In genomic region chr5:116419322-116420045, GRCm38 (mm10) we compare ENCODE assay signal across 10 mouse cellular contexts. TPM values are rescaled to one million over a fixed set of nuclear protein-coding genes. Genes with fewer than 3 reads are reported as not detected.
DNase-seq lines count a peak whose midpoint lies in the region; ATAC-seq lines count a peak whose summit lies in the region.
"Had no signal": no experiment of that assay in that cellular context is flagged by ENCODE, and none has a peak within 500 bp of the region (broad histone marks: within the 10 kb centered on the region; RNA-seq: fewer than 3 reads in every experiment).

No protein-coding gene starts in this region.

- H3K9me3 ChIP-seq in midbrain, embryonic 14.5 days (ENCODE audit: control insufficient read depth, low read length) = no peaks in the 10 kb centered on the region
- H3K9me3 ChIP-seq: limb, embryonic 12.5 days had no signal

- intact Hi-C loops in heart, postnatal 10 days (cut with DNase I) = no loop called here

- H3K4me3 ChIP-seq in midbrain, embryonic 14.5 days (replicated peaks; ENCODE audit: low read depth, low read length) = no peak overlapping the region
- H3K4me3 ChIP-seq: limb, embryonic 12.5 days had no signal

- peaks cover 22% of the 10 kb centered on the region for H3K4me1 ChIP-seq in midbrain, embryonic 14.5 days (ENCODE audit: control insufficient read depth, insufficient read depth, low read length)

- no peaks in the 10 kb centered on the region for H3K36me3 ChIP-seq in midbrain, embryonic 14.5 days (ENCODE audit: control insufficient read depth, insufficient read depth, low read length)

- H3K4me2 ChIP-seq in midbrain, embryonic 14.5 days (ENCODE audit: low read length) = no peak overlapping the region

- peak; percentile 48 for DNase-seq in cerebellum, adult 9-10 months
- DNase-seq in urinary bladder, postnatal 14 days (ENCODE audit: low spot score) = peak; percentile 38
- DNase-seq in urinary bladder, postnatal 10 days (ENCODE audit: low spot score) = no peak
- DNase-seq in heart, postnatal 10 days = peak; percentile 46 to 60
- no peak for DNase-seq in T-cell, adult 2 months (ENCODE audit: low spot score)
- DNase-seq in midbrain, embryonic 14.5 days = no peak
- DNase-seq in embryo, embryonic 9.5 days (ENCODE audit: extremely low spot score) = no peak

- H3K27ac ChIP-seq in midbrain, embryonic 14.5 days (replicated peaks; ENCODE audit: low read depth, low read length) = no peak overlapping the region

- no peak for ATAC-seq in cerebellum, adult (ENCODE audit: insufficient number of reproducible peaks, low FRiP score, low TSS enrichment)
- no peak for ATAC-seq in midbrain, embryonic 14.5 days (ENCODE audit: low FRiP score, low TSS enrichment)

- 39% methylated on average over 6 of the region's 6 CpGs for WGBS in midbrain, embryonic 14.5 days

- no peak overlapping the region for H3K9ac ChIP-seq in midbrain, embryonic 14.5 days (replicated peaks; ENCODE audit: low read length)
- H3K9ac ChIP-seq: limb, embryonic 12.5 days had no signal

- H3K27me3 ChIP-seq in midbrain, embryonic 14.5 days (ENCODE audit: control insufficient read depth, insufficient read depth, low read length) = 0 out of 2 replicates have a peak, but pooled peaks cover 3% of the 10 kb centered on the region
- H3K27me3 ChIP-seq: CH12.LX had no signal

RNA-seq across cellular contexts. Expression of gene Hspb8, which starts 3.2 kb away (rescaled TPM):
- 100 to 1,000 TPM; 155 to 178 TPM for total RNA-seq in heart, postnatal 10 days (2021)
- polyA plus RNA-seq in midbrain, embryonic 14.5 days (2014; fragmentation: Nextera tagmentation; extraction: Ambion mirVana) = 1.9 and 3.7 TPM in 2 replicates
- total RNA-seq: CH12.LX had no signal

Comparison
In these comparisons a context has a peak if more than half of its experiments do, and no peak if none do; other contexts are left out.
1. DNase-seq: peak in cerebellum, adult 9-10 months (single experiment), urinary bladder, postnatal 14 days (single experiment) and heart, postnatal 10 days (2 of 2); none in urinary bladder, postnatal 10 days (single experiment), T-cell, adult 2 months (single experiment), midbrain, embryonic 14.5 days (single experiment) and embryo, embryonic 9.5 days (single experiment).